Mouse (Mus musculus) myocyte (in vitro differentiated cells): Measurements from ENCODE around the gene Trim16. TPM values are rescaled to one million over a fixed set of nuclear protein-coding genes. Genes with fewer than 3 reads are reported as not detected.

Source experiments
- H3K27me3 ChIP-seq: one replicate; pipeline ENCODE4 v1.6.1; 2011; ENCODE audit not compliant: control insufficient read depth, insufficient read depth, insufficient read length
- H3K36me3 ChIP-seq: one replicate; pipeline ENCODE4 v1.6.1; 2011; ENCODE audit not compliant: control insufficient read depth, insufficient read depth
- H3K4me2 ChIP-seq: one replicate; pipeline ENCODE4 v1.6.1; 2011; ENCODE audit warnings: low read depth, control low read depth
- H3K4me3 ChIP-seq: one replicate; pipeline ENCODE4 v1.5.1; 2011; ENCODE audit warnings: mild to moderate bottlenecking, control low read depth, moderate library complexity
- H3K79me2 ChIP-seq: one replicate; pipeline ENCODE4 v1.6.1; 2011; ENCODE audit not compliant: control insufficient read depth, insufficient read depth
- H3ac ChIP-seq: one replicate; pipeline ENCODE4 v1.6.1; 2011; ENCODE audit not compliant: control insufficient read depth, insufficient read length
- CEBPB ChIP-seq: IDR thresholded peaks from 2 replicates; pipeline ENCODE4 v1.6.1; 2011; ENCODE audit warnings: mild to moderate bottlenecking, moderate library complexity; ENCODE audit not compliant: poor library complexity, insufficient read depth, severe bottlenecking
- E2F4 ChIP-seq: IDR thresholded peaks from one replicate; pipeline ENCODE4 v1.6.1; 2011; ENCODE audit warnings: mild to moderate bottlenecking, control low read depth, moderate library complexity; ENCODE audit not compliant: insufficient read depth
- MAX ChIP-seq: IDR thresholded peaks from one replicate; pipeline ENCODE4 v1.6.1; 2011; ENCODE audit warnings: low read depth, mild to moderate bottlenecking, control low read depth
- MYOD1 ChIP-seq, 3 experiments: IDR thresholded peaks; one replicate each; pipeline ENCODE4 v1.6.1; 2011; ENCODE audit warnings: control low read depth in 2 of 3, low read depth in 2 of 3, mild to moderate bottlenecking in 2 of 3, moderate library complexity in 1 of 3; ENCODE audit not compliant: insufficient read length in 2 of 3, control insufficient read depth in 1 of 3
- MYOG ChIP-seq, 3 experiments: IDR thresholded peaks; one replicate each; pipeline ENCODE4 v1.6.1; 2011; ENCODE audit warnings: control low read depth in 2 of 3, low read depth in 2 of 3, mild to moderate bottlenecking in 2 of 3; ENCODE audit not compliant: insufficient read length in 2 of 3, control insufficient read depth in 1 of 3, insufficient read depth in 1 of 3
- POLR2A ChIP-seq: IDR thresholded peaks from one replicate; pipeline ENCODE4 v1.6.1; 2011; ENCODE audit warnings: low read depth, mild to moderate bottlenecking, control low read depth, moderate library complexity; ENCODE audit not compliant: insufficient read length
- POLR2AphosphoS2 ChIP-seq: IDR thresholded peaks from one replicate; pipeline ENCODE4 v1.6.1; 2011; ENCODE audit warnings: low read depth, control low read depth; ENCODE audit not compliant: insufficient read length
- REST ChIP-seq: IDR thresholded peaks from one replicate; pipeline ENCODE4 v1.6.1; 2011; ENCODE audit warnings: mild to moderate bottlenecking, control low read depth, moderate library complexity; ENCODE audit not compliant: insufficient read depth, insufficient read length
- SRF ChIP-seq: IDR thresholded peaks from one replicate; pipeline ENCODE4 v1.6.1; 2011; ENCODE audit warnings: low read depth; ENCODE audit not compliant: control insufficient read depth, insufficient read length
- TCF12 ChIP-seq: IDR thresholded peaks from one replicate; pipeline ENCODE4 v1.6.1; 2011; ENCODE audit warnings: mild to moderate bottlenecking, control low read depth; ENCODE audit not compliant: poor library complexity, insufficient read depth, severe bottlenecking
- TCF3 ChIP-seq: IDR thresholded peaks from one replicate; pipeline ENCODE4 v1.6.1; 2011; ENCODE audit warnings: low read depth, control low read depth; ENCODE audit not compliant: insufficient read length
- USF1 ChIP-seq: IDR thresholded peaks from one replicate; pipeline ENCODE4 v1.6.1; 2011; ENCODE audit warnings: low read depth, mild to moderate bottlenecking, control low read depth, moderate library complexity
- polyA plus RNA-seq: library from polyadenylated mRNA; unstranded; fragments of >200 nt; fragmentation: generic; extraction: Trizol; gene quantifications from one replicate; pipeline ENCODE4 v1.2.1, GENCODE M21; 2012; ENCODE audit warnings: missing spikeins

Gene Trim16
- polyA plus RNA-seq, 1 experiment: 16.9 TPM

GRCm38 (mm10) chr11:62846961-62847654, 27.1 kb downstream of the Trim16 start, which contains the start of gene Fbxw10:
Fbxw10 (plus strand) TSS chr11:62847069.
- H3K79me2 ChIP-seq: no peaks in the 10 kb centered on the region
- TF ChIP-seq CEBPB: no peak
- TF ChIP-seq REST: no peak
- no peak for TF ChIP-seq POLR2A
- no peak for TF ChIP-seq MAX
- no peak for TF ChIP-seq SRF
- no peak for TF ChIP-seq POLR2AphosphoS2
- no peak for TF ChIP-seq TCF3
- no peak for TF ChIP-seq USF1
- no peak for TF ChIP-seq E2F4
- TF ChIP-seq MYOG (IDR thresholded peaks at IDR 0.05; ENCODE audit: control insufficient read depth in 1 of 3, insufficient read depth in 1 of 3, insufficient read length in 2 of 3, low read depth in 2 of 3): no peak
- no peak for TF ChIP-seq TCF12
- TF ChIP-seq MYOD1 (IDR thresholded peaks at IDR 0.05; ENCODE audit: control insufficient read depth in 1 of 3, insufficient read length in 2 of 3, low read depth in 2 of 3): no peak
- peak within 1 kb of the TSS; percentile 46 for H3K4me2 ChIP-seq
- H3K4me3 ChIP-seq: no peak within 1 kb of the TSS
- H3K27me3 ChIP-seq: peaks cover 5% of the 10 kb centered on the region
- H3ac ChIP-seq: no peak within 1 kb of the TSS
- peaks cover under 1% of the 10 kb centered on the region for H3K36me3 ChIP-seq

GRCm38 (mm10) chr11:62847655-62848191, 27.7 kb downstream of the Trim16 start:
- no peak overlapping the region for H3K4me3 ChIP-seq
- no peak for TF ChIP-seq SRF
- no peak for TF ChIP-seq TCF3
- TF ChIP-seq MAX: no peak
- no peak for TF ChIP-seq MYOG (IDR thresholded peaks at IDR 0.05; ENCODE audit: control insufficient read depth in 1 of 3, insufficient read depth in 1 of 3, insufficient read length in 2 of 3, low read depth in 2 of 3)
- no peak for TF ChIP-seq CEBPB
- TF ChIP-seq POLR2AphosphoS2: no peak
- no peak for TF ChIP-seq USF1
- no peak for TF ChIP-seq E2F4
- TF ChIP-seq TCF12: no peak
- TF ChIP-seq POLR2A: no peak
- TF ChIP-seq MYOD1 (IDR thresholded peaks at IDR 0.05; ENCODE audit: control insufficient read depth in 1 of 3, insufficient read length in 2 of 3, low read depth in 2 of 3): no peak
- no peak overlapping the region for H3K4me2 ChIP-seq
- no peaks in the 10 kb centered on the region for H3K79me2 ChIP-seq
- no peaks in the 10 kb centered on the region for H3K36me3 ChIP-seq
- H3ac ChIP-seq: no peak overlapping the region
- H3K27me3 ChIP-seq: peaks cover 5% of the 10 kb centered on the region

GRCm38 (mm10) chr11:62848301-62848700, 28.3 kb downstream of the Trim16 start:
- no peak overlapping the region for H3ac ChIP-seq
- no peak overlapping the region for H3K4me3 ChIP-seq
- no peak overlapping the region for H3K4me2 ChIP-seq
- TF ChIP-seq REST (no peak), USF1 (no peak), MYOD1 (IDR thresholded peaks at IDR 0.05; ENCODE audit: control insufficient read depth in 1 of 3, insufficient read length in 2 of 3, low read depth in 2 of 3) (no peak), MYOG (IDR thresholded peaks at IDR 0.05; ENCODE audit: control insufficient read depth in 1 of 3, insufficient read depth in 1 of 3, insufficient read length in 2 of 3, low read depth in 2 of 3) (no peak), CEBPB (no peak), TCF12 (no peak), E2F4 (no peak), MAX (no peak), SRF (no peak), POLR2AphosphoS2 (no peak), TCF3 (no peak)
- H3K27me3 ChIP-seq: peaks cover 7% of the 10 kb centered on the region
- no peaks in the 10 kb centered on the region for H3K79me2 ChIP-seq
- no peaks in the 10 kb centered on the region for H3K36me3 ChIP-seq

- Histone ChIP-seq H3K27me3 (peaks cover 17% of the 10 kb centered on the region), H3ac (no peak overlapping the region), H3K36me3 (no peaks in the 10 kb centered on the region), H3K4me3 (no peak overlapping the region), H3K79me2 (no peaks in the 10 kb centered on the region), H3K4me2 (no peak overlapping the region)
- TF ChIP-seq MYOD1 (IDR thresholded peaks at IDR 0.05; ENCODE audit: control insufficient read depth in 1 of 3, insufficient read length in 2 of 3, low read depth in 2 of 3): no peak
These were observed 31.2 kb downstream of the Trim16 start for GRCm38 (mm10) chr11:62851199-62851598.

- H3ac ChIP-seq: no peak overlapping the region
- no peak overlapping the region for H3K4me3 ChIP-seq
- no peak overlapping the region for H3K4me2 ChIP-seq
- no peaks in the 10 kb centered on the region for H3K36me3 ChIP-seq
- no peaks in the 10 kb centered on the region for H3K79me2 ChIP-seq
- TF ChIP-seq TCF3 (no peak), MAX (no peak), TCF12 (no peak), REST (no peak), MYOG (IDR thresholded peaks at IDR 0.05; ENCODE audit: control insufficient read depth in 1 of 3, insufficient read depth in 1 of 3, insufficient read length in 2 of 3, low read depth in 2 of 3) (no peak), CEBPB (no peak), USF1 (no peak), E2F4 (no peak), POLR2A (no peak)
- H3K27me3 ChIP-seq: peaks cover 27% of the 10 kb centered on the region
These were observed 33.3 kb downstream of the Trim16 start for GRCm38 (mm10) chr11:62853334-62853733.
